ENCODE assay signal across 23 mouse cellular contexts in the genomic region with DNA sequence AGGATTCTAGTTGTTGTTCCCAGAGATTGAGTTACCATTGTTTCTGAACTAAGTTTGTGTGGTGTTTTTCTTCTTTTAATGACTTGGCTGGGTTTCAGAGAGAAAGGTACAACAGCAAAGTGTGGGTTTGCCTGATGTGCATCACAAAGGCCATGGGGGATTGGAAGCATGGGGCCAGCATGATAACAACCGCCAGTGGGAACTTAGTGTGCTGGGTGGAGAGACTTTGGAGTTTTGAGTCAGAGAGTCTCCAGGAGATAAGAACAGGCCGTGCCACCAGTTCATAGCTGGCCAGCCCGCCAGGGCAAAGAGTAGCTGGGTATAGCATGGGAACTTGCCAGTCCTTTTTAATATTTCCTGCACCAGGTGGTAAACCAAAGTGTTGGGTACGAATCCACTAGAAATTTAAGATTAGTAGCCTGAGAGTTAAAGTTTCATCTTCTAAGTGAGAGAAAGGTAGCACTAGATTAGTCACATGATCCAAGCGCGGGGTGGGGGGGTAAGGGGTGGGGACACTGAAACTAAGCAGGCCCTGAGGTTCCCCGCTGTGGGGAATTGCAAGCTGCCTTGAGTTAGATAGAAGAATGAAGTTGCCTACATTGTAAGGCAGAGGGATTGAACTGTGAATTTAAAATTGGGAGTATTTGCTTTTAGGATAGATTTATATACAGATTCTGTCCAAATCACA. TPM values are rescaled to one million over a fixed set of nuclear protein-coding genes. Genes with fewer than 3 reads are reported as not detected.
DNase-seq lines count a peak whose midpoint lies in the region; ATAC-seq lines count a peak whose summit lies in the region.
"Had no signal": no experiment of that assay in that cellular context is flagged by ENCODE, and none has a peak within 500 bp of the region (broad histone marks: within the 10 kb centered on the region; RNA-seq: fewer than 3 reads in every experiment).

No protein-coding gene starts in this region.

- H3K36me3 ChIP-seq in liver, embryonic 11.5 days (ENCODE audit: control insufficient read depth, insufficient read depth, low read length), result no peaks in the 10 kb centered on the region
- no peaks in the 10 kb centered on the region for H3K36me3 ChIP-seq in intestine, embryonic 16.5 days (ENCODE audit: control insufficient read depth, insufficient read depth, low read length)
- H3K36me3 ChIP-seq: embryonic facial prominence, embryonic 10.5 days; kidney, embryonic 15.5 days; neural tube, embryonic 15.5 days had no signal

- intact Hi-C loops in left cerebral cortex, postnatal 10 days (cut with DNase I), result no loop called here

- ATAC-seq in liver, embryonic 11.5 days (replicated peaks; ENCODE audit: low FRiP score), result peak; percentile 96
- ATAC-seq in megakaryocyte progenitor cell, adult 5-6 weeks (replicated peaks; ENCODE audit: poor library complexity), result peak; percentile 98
- ATAC-seq in intestine, embryonic 16.5 days, result no peak
- ATAC-seq: activated CD4-positive, CD25-positive, alpha-beta regulatory T cell, adult 4 months; forebrain, embryonic 13.5 days; midbrain, embryonic 16.5 days had no signal

- H3K4me1 ChIP-seq in liver, embryonic 11.5 days (replicated peaks; ENCODE audit: control insufficient read depth, insufficient read depth, low read length), result no peaks in the 10 kb centered on the region
- H3K4me1 ChIP-seq in intestine, embryonic 16.5 days (ENCODE audit: control insufficient read depth, insufficient read depth, low read length), result no peaks in the 10 kb centered on the region
- H3K4me1 ChIP-seq: embryonic facial prominence, embryonic 10.5 days; forebrain, embryonic 13.5 days; heart, embryonic 13.5 days; kidney, embryonic 15.5 days; megakaryocyte, embryonic 14.5 days; neural tube, embryonic 15.5 days had no signal

- no peaks in the 10 kb centered on the region for H3K9me3 ChIP-seq in liver, embryonic 11.5 days (ENCODE audit: control insufficient read depth, low read length)
- no peaks in the 10 kb centered on the region for H3K9me3 ChIP-seq in intestine, embryonic 16.5 days (ENCODE audit: control insufficient read depth, low read length)
- H3K9me3 ChIP-seq: embryonic facial prominence, embryonic 10.5 days; forebrain, embryonic 13.5 days; heart, embryonic 13.5 days; kidney, embryonic 15.5 days; megakaryocyte, embryonic 14.5 days; neural tube, embryonic 15.5 days had no signal

- H3K9ac ChIP-seq in liver, embryonic 11.5 days (ENCODE audit: low read depth, low read length), result no peak overlapping the region
- no peak overlapping the region for H3K9ac ChIP-seq in intestine, embryonic 16.5 days (ENCODE audit: low read depth, low read length)
- H3K9ac ChIP-seq: forebrain, embryonic 13.5 days; heart, embryonic 13.5 days; hindbrain, embryonic 14.5 days; kidney, embryonic 15.5 days; neural tube, embryonic 15.5 days had no signal

- peak; percentile 82 for DNase-seq in ES-CJ7 (ENCODE audit: low read depth, low spot score)
- DNase-seq in R1 (ENCODE audit: low read depth, low spot score), result peak; percentile 62
- DNase-seq in liver, embryonic 11.5 days (ENCODE audit: low spot score), result no peak
- DNase-seq in left cerebral cortex, postnatal 10 days (ENCODE audit: extremely low spot score in 1 of 2, low spot score in 2 of 2), result no peak
- DNase-seq in cerebellum, adult 8-10 months, result no peak
- DNase-seq: adrenal gland, postnatal 14 days; cerebellum, adult 18-20 months; gastrocnemius, postnatal 10 days; heart, adult 18-20 months; heart, postnatal 36 days; spleen, adult 18-20 months; thymus, adult 2 months had no signal

- H3K4me2 ChIP-seq in liver, embryonic 11.5 days, result peak overlapping the region; percentile 3; the same call in 1 of the 2 replicates
- no peak overlapping the region for H3K4me2 ChIP-seq in intestine, embryonic 16.5 days (ENCODE audit: low read depth, low read length)
- H3K4me2 ChIP-seq: forebrain, embryonic 13.5 days; heart, embryonic 13.5 days; hindbrain, embryonic 14.5 days; kidney, embryonic 15.5 days; neural tube, embryonic 15.5 days had no signal

- H3K4me3 ChIP-seq in liver, embryonic 11.5 days (ENCODE audit: low read depth, low read length), result no peak overlapping the region
- no peak overlapping the region for H3K4me3 ChIP-seq in intestine, embryonic 16.5 days (ENCODE audit: low read length)
- H3K4me3 ChIP-seq: embryonic facial prominence, embryonic 10.5 days; forebrain, embryonic 13.5 days; heart, embryonic 13.5 days; kidney, embryonic 15.5 days; megakaryocyte, embryonic 14.5 days; neural tube, embryonic 15.5 days had no signal

- H3K27me3 ChIP-seq in liver, embryonic 11.5 days (replicated peaks; ENCODE audit: control insufficient read depth, insufficient read depth, low read length), result no peaks in the 10 kb centered on the region
- no peaks in the 10 kb centered on the region for H3K27me3 ChIP-seq in intestine, embryonic 16.5 days (replicated peaks; ENCODE audit: control insufficient read depth, insufficient read depth, low read length)
- H3K27me3 ChIP-seq: forebrain, embryonic 13.5 days; heart, embryonic 13.5 days; kidney, embryonic 15.5 days; megakaryocyte, embryonic 14.5 days; neural tube, embryonic 15.5 days had no signal

- H3K27ac ChIP-seq in liver, embryonic 11.5 days (ENCODE audit: low read depth, low read length), result no peak overlapping the region
- no peak overlapping the region for H3K27ac ChIP-seq in intestine, embryonic 16.5 days (ENCODE audit: low read length)
- H3K27ac ChIP-seq: embryonic facial prominence, embryonic 10.5 days; forebrain, embryonic 13.5 days; heart, embryonic 13.5 days; hindbrain, embryonic 14.5 days; kidney, embryonic 15.5 days; neural tube, embryonic 15.5 days had no signal

- WGBS in liver, embryonic 11.5 days, result 53% methylated on average over 7 of the region's 7 CpGs
- WGBS in intestine, embryonic 16.5 days, result 68% methylated on average over 7 of the region's 7 CpGs

RNA-seq across cellular contexts. Expression of a gene that starts 21.1 kb away (rescaled TPM):
- 1.7 TPM in 2 replicates for polyA plus RNA-seq in liver, embryonic 11.5 days (2014; fragmentation: Nextera tagmentation; extraction: Ambion mirVana)
- 9.3 and 12.0 TPM in 2 replicates for total RNA-seq in megakaryocyte progenitor cell, adult 5-6 weeks (2015)
- 10.4 and 10.6 TPM in 2 replicates for total RNA-seq in megakaryocyte progenitor cell, adult 5-6 weeks (2017)
- total RNA-seq in left cerebral cortex, postnatal 10 days (2021), result 1 to 10 TPM in 1 of 2 experiments, under 1 TPM in 1; 0.91 to 1.8 TPM
- polyA plus RNA-seq in intestine, embryonic 16.5 days (2015; fragmentation: Nextera tagmentation; extraction: Ambion mirVana), result 4.4 and 5.2 TPM in 2 replicates

Comparison
In these comparisons a context has a peak if more than half of its experiments do, and no peak if none do; other contexts are left out.
1. DNase-seq: peak in ES-CJ7 (single experiment) and R1 (single experiment); none in liver, embryonic 11.5 days (single experiment), left cerebral cortex, postnatal 10 days (0 of 2) and cerebellum, adult 8-10 months (single experiment).